Mouse (Mus musculus): ENCODE measurements around the gene Hlf.

Gene Hlf

DNA sequence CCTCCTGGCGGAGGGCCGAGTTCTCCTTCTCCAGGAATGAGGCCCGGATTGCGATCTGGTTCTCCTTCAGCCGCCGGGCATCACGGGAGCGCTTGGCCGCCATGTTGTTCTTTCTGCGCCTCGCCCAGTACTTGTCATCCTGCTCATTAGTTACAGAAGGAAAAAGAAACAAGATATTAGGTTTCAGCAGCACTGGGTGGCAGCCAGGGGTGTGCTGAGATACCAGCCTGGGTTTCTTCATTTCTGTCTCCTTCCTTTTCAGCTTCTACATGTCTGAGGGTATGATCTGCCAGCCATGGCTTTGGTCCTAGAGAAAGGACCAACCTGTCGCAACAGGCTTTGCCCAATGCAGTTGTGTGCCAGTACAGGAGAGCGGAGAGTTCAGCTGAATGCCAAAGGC lies 49.9 kb downstream of the Hlf start:
- DNase-seq (ENCODE audit: low spot score in 2 of 2) = peak in 1 of 2 experiments; percentile 46

DNA sequence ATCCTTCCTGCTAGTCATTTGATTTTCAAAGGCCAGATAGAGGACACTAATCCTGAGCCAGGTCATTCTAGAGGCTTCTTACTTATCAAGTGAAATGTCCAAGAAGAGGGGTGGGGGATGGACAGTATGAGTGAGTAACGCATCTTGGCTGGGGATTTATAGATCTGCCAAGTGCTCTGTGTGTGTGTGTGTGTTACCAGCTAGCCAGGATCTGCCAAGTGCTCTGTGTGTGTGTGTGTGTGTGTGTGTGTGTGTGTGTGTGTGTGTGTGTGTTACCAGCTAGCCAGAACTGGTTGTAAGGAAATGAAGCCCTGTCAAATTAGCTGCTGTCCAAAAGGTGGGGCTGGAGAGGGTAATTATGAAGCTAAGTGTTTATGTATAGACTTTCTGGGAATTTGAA lies 55.9 kb downstream of the Hlf start:
- no peak for DNase-seq (ENCODE audit: low spot score in 2 of 2)

DNA sequence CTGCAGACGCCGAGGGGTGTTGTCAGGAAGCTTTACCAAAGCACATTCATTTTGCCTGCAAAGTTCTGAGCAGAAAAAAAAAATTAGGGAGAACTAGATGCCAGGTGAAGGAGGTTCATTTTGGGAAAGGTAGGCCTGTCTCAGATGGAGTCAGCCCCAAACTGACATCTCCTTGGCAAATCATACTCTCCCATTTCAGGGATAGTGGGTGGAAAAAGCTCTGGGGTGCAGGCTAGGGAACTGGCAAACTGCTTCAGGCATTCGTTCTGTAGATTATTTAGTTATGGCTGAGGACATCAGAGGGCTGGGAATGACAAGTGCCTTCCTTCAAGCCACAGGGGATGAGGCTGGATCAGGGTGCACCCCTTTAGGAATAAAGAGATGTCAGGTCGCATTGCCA lies 58.0 kb downstream of the Hlf start:
- DNase-seq (ENCODE audit: low spot score in 2 of 2) = no peak

DNA sequence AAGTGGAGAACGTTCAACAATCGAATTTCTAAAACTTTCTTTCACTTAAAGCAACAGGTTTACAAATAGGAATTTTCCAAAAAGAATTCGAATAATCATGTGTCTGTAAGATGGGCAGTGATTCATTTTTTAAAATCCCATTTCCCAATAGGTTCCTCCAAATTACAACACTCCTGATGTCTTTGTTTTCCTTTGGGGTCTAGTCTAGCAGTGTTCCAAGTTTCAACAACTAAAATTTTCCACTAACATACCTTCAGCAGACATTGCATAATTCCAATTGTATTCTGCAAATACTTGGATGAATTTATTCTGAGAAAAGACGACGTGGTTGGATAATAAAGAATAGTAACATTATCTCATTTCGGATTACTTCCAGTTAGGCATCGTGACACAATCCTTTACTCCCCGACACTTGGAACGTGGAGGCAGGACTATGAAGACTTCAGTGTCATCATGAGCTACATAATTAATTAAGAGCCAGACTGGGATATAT lies 60.4 kb downstream of the Hlf start:
- DNase-seq (ENCODE audit: low spot score in 2 of 2) = no peak

DNA sequence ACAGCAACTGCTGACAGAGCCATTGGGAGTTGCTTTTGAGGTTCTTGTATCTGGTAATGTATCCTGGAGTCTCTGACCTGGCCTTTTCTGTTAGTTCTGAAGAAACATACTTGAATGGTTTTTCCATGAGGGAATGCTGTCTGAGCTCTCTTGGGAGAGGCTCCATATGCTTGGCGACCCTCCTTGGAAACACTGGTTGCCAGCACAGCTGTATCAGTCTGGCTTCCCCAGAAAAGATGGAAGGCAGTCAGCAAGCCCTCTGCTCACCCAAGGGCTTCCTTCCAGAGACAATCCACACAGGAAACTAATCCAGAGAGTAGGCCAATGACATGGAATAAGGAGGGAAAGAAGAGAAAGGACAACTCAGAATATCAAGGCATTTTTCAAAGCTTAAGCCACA lies 63.9 kb downstream of the Hlf start:
- no peak for DNase-seq (ENCODE audit: low spot score in 2 of 2)

DNA sequence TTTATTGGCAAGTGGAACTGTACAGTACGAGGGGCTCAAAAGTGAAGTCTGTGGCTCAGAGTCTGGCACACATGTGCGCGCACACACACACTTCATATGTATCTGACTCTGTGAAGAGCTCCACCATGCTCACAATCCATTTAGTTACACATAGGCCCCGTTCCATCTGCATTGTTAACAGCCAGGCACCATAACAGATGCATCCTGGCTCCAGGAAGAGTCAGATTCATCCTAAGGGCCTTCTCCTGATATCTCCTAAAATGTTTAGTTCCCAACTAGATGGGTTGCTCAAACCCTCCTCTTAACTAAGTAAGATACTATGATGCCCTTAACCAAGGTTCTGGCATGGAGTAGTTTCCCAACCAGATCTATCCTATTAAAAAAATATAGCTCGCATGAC lies 64.5 kb downstream of the Hlf start:
- DNase-seq (ENCODE audit: low spot score in 2 of 2) = no peak

DNA sequence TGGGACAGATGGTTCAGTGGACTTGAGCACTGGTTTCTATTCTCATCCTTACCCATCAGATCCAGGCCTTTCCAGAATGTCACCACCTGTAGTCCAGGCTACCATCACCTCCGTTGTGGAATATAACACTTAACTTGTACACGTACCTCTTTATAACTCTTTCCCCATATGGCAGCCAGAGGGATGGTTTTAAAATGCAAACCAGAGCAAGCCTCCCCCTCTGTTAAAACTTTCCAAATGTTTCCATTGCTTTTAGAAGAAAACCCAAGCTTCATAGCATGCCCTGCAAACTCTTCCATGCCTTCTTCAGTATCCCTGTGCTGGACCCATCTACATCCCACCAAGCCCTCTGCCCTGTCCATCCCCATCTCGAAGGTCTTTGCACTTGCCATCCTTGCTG lies 66.1 kb downstream of the Hlf start:
- DNase-seq (ENCODE audit: low spot score in 2 of 2) = no peak

DNA sequence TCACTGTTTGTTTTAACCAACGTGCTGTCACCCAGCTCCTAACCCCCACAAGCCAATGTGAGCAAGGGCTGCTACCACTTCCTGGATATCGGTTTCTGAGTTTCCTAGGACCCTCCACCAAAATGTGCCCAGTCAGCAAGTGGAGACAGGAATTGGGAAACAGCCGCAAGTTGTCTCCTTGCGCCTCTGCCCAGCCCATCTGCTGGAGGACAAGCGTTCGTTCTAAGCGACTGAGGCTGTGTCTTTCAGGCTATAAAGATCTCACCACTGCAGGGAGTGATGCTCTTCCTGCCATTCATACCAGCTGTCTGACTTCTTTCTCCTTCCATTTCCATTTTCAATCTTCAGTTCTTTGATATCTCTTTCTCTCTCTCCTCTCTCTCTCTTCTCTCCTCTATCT lies 69.8 kb downstream of the Hlf start:
- no peak for DNase-seq (ENCODE audit: low spot score in 2 of 2)

DNA sequence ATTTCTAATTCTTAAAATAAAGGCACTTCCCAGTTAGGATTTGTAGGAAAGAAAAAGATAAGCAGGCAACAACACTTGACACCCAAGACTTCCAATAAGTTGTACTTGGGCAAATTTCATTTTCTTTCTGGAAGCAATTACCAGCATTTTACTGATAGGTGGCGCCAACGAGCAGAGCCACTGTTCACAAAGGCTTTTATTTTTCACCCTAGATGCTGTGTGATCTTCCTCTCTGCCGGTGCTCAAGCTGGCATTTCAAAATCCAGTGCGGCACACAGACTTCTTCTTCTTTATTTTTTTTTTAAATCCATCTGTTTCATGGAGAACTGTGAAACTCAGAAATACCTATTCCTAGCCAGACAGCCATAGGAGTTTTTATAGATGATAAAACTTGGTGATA lies 73.2 kb downstream of the Hlf start:
- peak in 1 of 2 experiments; percentile 48 for DNase-seq (ENCODE audit: low spot score in 2 of 2)

DNA sequence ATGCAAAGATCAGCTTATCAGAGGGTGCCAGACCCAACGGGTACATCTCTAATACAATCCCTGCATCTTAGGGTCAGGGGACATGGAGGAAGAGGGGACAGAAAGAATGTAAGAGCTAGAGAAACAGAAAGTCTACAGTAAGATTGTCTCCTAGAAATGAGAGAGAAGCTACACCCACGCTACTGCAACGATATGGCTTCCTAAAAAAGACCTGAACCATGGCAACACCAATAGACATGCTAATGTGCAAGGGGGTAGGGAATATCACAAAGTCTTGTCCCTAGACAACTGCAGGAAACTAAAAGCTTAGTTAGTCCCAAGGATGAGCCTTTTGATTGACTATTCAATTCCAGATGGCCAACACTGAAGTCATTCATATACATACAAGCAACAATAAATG lies 76.1 kb downstream of the Hlf start:
- no peak for DNase-seq (ENCODE audit: low spot score in 2 of 2)

DNA sequence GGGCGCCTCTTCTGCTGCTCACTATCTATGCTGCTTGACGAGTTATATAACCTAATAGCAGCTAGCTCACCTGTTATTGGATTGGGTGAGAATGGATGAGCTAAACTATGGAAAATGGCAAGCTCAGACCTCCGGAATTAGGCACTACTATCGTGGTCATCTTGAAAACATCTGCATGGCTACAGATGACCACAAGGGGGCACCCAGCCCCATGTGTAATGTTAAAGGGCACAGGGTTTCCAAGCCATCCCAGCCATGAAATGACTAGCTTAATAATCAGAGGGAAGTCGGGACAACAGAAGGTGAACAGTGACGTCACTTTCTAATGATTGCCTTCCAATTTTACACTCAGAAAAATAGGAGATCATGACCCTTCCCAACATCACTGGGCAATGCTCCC lies 83.7 kb downstream of the Hlf start:
- peak in 1 of 2 experiments; percentile 47 for DNase-seq (ENCODE audit: low spot score in 2 of 2)

DNA sequence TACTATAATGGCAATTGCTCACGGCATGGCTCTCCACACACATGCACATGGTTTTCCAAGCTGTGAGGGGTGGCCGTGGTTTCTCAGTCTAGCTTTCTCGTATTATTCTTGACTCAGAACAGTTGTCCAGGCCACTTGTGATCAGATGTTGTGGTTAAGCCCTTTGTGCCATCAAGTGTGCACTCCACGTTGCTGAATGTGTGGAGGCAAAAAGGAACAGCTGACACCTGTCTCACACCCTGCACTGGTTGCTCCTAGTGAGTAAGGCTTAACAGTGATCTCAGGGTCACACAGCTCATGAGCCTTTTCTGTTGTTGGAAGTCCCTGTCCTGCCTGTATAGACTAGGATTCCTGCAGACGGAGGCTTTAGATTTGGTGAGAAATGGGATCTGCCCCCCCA lies 84.6 kb downstream of the Hlf start:
- DNase-seq (ENCODE audit: low spot score in 2 of 2) = no peak

DNA sequence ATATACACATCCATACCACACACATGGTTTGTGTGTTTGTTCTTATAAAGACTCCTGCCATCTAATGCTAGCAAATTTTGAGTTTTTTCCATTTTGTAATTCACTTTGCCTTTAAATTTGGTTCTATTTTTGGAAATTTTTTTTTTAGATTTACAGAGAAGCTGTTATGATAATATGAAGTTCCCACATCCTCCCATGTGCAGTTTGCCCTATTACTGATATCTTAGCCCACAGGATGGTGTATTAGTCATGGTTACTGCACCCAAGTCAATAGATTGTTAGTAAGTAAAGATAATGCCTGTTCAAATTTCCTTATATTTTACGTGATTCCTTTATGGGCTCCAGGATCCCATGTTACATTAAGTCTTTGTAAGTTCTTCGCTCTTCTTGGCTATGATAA lies 96.1 kb downstream of the Hlf start:
- no peak for DNase-seq (ENCODE audit: low spot score in 2 of 2)

DNA sequence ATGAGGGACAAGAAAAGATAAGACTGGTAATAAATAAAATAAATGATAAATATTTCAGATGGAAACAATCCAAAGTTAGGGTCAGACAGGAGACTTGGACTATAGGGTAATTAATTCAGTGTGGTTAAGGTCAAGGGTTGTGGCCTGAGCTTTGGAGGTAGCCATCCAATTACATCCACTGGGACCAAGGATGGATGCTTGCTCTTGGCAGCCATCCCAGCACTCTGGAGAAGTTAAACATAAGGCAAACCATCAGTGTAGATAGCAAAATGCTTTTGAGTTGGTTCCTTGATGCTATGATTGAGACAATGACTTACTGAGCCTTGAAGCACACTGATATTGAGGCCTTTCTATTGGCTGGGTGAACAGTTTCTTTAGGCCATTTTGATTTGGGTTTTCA lies 97.9 kb downstream of the Hlf start:
- no peak for DNase-seq (ENCODE audit: low spot score in 2 of 2)

DNA sequence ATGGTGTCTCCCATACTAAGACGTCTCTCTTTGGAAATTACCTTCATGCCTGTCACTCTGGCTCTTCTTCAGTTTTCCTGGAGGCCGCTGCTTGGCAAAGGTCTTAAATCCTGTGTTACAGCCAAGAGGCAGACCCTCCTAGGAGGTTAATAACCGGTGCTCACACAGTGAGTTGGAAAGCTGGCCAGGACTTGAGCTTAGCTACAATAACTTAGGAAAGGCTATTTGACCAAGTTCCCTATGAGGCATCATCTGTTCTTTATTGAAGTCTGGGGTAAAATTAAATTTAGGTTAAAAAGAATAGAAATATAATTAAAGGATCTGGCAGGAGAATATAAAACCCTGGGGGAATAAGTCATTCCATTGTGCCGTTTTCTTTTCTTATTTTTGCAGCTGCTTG lies 99.5 kb downstream of the Hlf start:
- DNase-seq (ENCODE audit: low spot score in 2 of 2) = no peak

DNA sequence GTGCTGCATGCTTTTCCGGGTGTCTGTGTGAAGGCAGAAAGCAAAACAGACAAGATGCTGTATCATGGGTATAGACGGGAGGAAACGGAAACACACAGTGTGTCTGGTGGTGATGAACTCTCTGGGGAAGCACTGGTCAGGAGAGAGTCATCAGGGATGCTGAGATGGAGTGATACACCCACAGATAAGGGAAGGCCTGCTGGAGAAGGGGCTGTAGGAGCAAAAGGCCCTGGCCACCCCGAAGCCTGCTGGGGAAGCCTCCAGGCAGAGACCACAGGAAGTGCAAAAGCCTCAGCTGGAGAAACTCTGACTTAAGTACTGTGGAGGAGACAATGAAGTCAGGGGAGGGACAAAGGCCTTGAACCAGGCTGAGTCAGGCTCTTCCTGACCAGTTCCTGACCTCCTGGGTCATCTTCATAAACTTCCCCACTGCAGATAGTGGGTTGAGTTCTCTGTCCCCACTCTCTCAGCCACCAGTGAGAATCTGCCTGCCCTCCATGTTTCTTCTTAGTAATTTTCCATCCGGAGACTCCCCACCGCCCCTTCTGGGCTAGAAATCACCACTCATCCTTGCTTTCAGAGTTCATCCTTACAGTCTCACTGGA lies 104.0 kb downstream of the Hlf start:
- no peak for DNase-seq (ENCODE audit: low spot score in 2 of 2)
